Mouse (Mus musculus) layer of hippocampus, postnatal 14 days (tissue): Measurements from ENCODE around the gene Sapcd1. TPM values are rescaled to one million over a fixed set of nuclear protein-coding genes. Genes with fewer than 3 reads are reported as not detected.

Experiments used
- DNase-seq, 2 experiments: peaks; one replicate each; pipeline ENCODE4 v3.0.0; 2021 to 2022; ENCODE audit warnings: low spot score in 2 of 2, mixed read lengths in 1 of 2
- total RNA-seq, 2 experiments: library from RNA; stranded (reverse); gene quantifications; 2 replicates each; pipeline ENCODE4 v1.2.3; 2021

Sapcd1 gene
- total RNA-seq, 2 experiments from 2014 or later: 1.8 to 2.6 TPM

DNA sequence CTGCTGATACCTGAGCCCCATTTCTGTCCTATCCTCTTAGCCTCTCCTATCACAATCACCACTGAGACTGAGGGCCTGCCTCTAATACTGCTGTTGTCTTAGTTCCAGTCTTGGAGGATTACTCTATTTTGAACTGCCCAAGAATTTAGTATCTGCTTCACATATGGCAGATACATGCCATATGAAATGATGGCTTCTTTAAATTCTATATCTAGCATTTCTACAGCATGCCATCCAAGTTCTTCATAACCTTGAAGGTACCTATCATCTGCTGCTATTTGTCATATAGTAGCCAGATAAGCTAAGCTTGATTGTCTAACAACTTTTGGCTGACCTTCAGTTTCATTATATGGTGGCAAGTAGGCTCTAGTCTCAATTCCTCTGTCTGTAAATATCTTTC, 33.1 kb downstream of the Sapcd1 start:
- no peak for DNase-seq

DNA sequence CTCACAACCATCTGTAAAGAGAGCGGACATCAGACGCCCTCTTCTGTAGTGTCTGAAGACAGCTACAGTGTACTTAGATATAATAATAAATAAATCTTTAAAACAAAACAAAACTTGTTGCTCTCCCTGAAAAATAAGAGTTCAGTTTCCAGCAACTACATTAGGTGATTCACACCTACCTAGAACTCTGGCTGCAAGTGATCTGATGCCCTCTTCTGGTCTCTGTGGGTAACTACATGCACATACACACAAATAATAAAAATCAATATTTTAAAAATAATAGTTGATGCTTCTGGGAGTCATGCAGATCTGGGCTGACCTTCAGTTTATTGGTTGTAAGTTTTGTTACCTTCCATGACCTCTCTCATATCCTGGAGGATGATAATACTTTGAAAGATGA, 43.6 kb downstream of the Sapcd1 start:
- DNase-seq: no peak

DNA sequence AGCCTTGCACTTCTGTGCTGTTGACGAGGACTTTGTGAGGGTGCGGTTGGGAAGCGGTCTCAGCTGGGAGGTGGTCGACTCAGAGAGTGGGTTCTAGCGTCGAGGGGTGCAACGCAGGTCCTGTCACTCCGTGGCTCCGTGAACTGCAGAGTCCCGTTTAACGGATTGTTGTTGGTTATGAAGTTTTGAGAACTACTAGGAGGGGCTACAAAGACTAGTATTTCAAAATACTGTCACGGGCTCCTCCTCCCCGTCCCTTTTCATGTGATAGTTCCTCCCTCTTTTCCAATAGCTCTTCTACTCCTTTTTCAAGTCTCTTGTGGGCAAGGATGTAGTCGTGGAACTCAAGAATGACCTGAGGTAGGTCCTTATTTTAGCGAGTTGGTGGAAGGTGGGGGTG, 45.5 kb downstream of the Sapcd1 start:
- DNase-seq: no peak

DNA sequence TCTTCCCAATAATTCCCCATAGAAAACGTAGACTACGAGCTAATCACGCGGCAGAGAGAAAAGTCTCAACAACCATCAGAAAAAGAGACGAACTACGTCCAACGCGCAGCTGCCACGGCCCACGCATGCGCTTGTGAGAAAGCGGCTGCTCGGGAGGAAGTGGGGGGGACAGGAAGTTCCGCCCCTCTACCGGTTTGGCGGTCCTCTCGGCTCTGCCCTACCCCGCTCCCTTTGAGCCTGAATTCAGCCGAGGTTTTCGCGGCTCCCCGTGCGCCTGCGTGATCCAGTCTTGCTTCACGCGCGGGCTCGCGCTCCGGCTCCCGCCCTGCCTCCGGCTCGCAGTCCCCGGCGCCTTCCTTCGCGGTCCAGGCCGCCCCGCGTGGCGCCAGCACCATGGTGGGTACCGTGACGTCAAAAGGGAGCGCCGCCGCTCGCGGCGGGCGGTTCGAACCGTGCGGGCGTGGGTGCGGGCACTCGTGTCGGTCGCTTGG, 46.1 kb downstream of the Sapcd1 start, which contains the start of gene Lsm2:
Gene Lsm2 (plus strand): TSS at position 173 of the 491 bp plus-strand sequence.
- peak; percentile 92 to 94 for DNase-seq

DNA sequence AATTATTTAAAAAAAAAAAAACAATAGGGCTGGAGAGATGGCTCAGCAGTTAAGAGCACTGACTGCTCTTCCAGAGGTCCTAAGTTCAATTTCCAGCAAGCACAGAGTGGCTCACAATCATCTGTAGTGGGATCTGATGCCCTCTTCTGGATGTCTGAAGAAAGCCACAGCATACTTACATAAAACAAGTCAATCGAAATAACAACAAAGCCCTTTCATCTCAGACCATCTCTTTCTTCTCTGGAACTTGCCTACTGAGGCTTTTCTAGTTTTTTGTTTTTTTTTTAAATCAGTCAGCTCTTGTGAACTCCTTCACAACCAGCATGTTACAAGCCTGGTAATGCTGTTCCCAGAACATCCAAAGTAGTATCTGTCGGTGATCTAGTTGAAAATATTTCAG, 47.2 kb downstream of the Sapcd1 start:
- no peak for DNase-seq

DNA sequence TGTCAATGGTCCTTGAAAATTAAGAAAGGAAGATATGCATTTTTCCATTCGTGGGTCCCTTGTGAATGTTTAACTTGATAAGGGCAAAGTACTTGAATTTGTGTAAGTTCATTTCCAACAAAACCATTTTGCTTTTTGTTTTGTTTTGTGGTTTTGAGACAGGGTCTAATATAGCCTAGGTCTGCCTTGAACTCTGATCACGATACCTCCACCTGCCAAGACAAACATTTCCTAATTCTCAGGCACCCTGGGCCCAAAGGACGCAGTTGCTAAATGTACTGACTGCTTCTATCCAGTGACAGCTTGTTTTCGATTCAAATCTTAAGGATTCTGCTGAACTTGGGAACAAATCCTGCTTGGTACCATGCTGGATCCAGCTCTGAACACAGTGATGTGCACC, 48.2 kb downstream of the Sapcd1 start:
- no peak for DNase-seq

DNA sequence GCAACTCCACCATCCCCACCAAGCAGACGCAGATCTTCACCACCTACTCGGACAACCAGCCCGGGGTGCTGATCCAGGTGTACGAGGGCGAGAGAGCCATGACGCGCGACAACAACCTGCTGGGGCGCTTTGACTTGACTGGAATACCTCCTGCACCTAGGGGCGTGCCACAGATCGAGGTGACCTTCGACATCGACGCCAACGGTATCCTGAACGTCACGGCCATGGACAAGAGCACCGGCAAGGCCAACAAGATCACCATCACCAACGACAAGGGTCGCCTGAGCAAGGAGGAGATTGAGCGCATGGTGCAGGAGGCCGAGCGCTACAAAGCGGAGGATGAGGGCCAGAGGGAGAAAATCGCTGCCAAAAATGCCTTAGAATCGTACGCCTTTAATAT, 49.6 kb downstream of the Sapcd1 start:
- no peak for DNase-seq

DNA sequence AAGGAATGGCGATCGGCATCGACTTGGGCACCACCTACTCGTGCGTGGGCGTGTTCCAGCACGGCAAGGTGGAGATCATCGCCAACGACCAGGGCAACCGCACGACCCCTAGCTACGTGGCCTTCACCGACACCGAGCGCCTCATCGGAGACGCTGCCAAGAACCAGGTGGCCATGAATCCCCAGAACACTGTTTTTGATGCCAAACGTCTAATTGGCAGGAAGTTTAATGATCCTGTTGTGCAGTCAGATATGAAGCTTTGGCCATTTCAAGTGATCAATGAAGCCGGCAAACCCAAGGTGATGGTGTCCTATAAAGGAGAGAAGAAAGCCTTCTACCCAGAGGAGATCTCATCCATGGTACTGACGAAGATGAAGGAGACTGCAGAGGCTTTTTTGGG, 50.8 kb downstream of the Sapcd1 start:
- no peak for DNase-seq

Other genes with a start within 250 kb of the Sapcd1 start
- not detected for gene Cyp21a1, start 223.5 kb downstream of the Sapcd1 start, total RNA-seq
- gene Stk19, start 191.1 kb downstream of the Sapcd1 start, total RNA-seq: 10 to 100 TPM; 59.6 to 62.9 TPM
- 10 to 100 TPM; 35.9 to 39.3 TPM for gene Dxo, start 191.0 kb downstream of the Sapcd1 start, total RNA-seq
- 10 to 100 TPM; 70.8 to 76.4 TPM for gene Skiv2l, start 177.8 kb downstream of the Sapcd1 start, total RNA-seq
- 10 to 100 TPM; 29.6 to 30.9 TPM for gene Nelfe, start 177.6 kb downstream of the Sapcd1 start, total RNA-seq
- gene Cfb, start 165.5 kb downstream of the Sapcd1 start, total RNA-seq: under 1 TPM in 1 of 2 experiments, not detected in 1; 0.23 TPM
- gene Zbtb12, start 148.5 kb downstream of the Sapcd1 start, total RNA-seq: 1 to 10 TPM; 6.4 to 8.1 TPM
- gene Gm20547, start 146.0 kb downstream of the Sapcd1 start, total RNA-seq: not detected
- gene C2, start 129.8 kb downstream of the Sapcd1 start, total RNA-seq: 1 to 10 TPM; 2.0 to 3.7 TPM
- gene Ehmt2, start 129.5 kb downstream of the Sapcd1 start, total RNA-seq: 100 to 1,000 TPM; 168 to 173 TPM
- gene Slc44a4, start 113.5 kb downstream of the Sapcd1 start, total RNA-seq: under 1 TPM; 0.18 to 0.38 TPM
- gene Neu1, start 96.8 kb downstream of the Sapcd1 start, total RNA-seq: 10 to 100 TPM; 31.9 to 32.9 TPM
- gene Hspa1b, start 68.8 kb downstream of the Sapcd1 start, total RNA-seq: 10 to 100 TPM; 12.5 TPM
- gene Gm20481, start 58.1 kb downstream of the Sapcd1 start, total RNA-seq: not detected
- 10 to 100 TPM; 12.4 to 13.1 TPM for gene Hspa1a, start 55.9 kb downstream of the Sapcd1 start, total RNA-seq
- gene Hspa1l, start 55.3 kb downstream of the Sapcd1 start, total RNA-seq: under 1 TPM; 0.38 to 0.44 TPM
- gene Lsm2, start 46.2 kb downstream of the Sapcd1 start, total RNA-seq: 10 to 100 TPM; 19.4 to 25.0 TPM
- gene Vars, start 27.0 kb downstream of the Sapcd1 start, total RNA-seq: 10 to 100 TPM; 52.9 to 55.9 TPM
- under 1 TPM; 0.14 to 0.21 TPM for gene Vwa7, start 11.4 kb downstream of the Sapcd1 start, total RNA-seq
- 1 to 10 TPM in 1 of 2 experiments, under 1 TPM in 1; 0.79 to 1.9 TPM for gene Msh5, start 18.7 kb upstream of the Sapcd1 start, total RNA-seq
- gene Clic1, start 21.9 kb upstream of the Sapcd1 start, total RNA-seq: 10 to 100 TPM; 11.7 to 14.8 TPM
- gene Ddah2, start 31.0 kb upstream of the Sapcd1 start, total RNA-seq: 10 to 100 TPM; 26.4 to 33.1 TPM
- not detected for gene Ly6g6c, start 37.4 kb upstream of the Sapcd1 start, total RNA-seq
- gene Mpig6b, start 38.2 kb upstream of the Sapcd1 start, total RNA-seq: not detected
- 1 to 10 TPM; 1.6 to 1.8 TPM for gene Ly6g6e, start 48.9 kb upstream of the Sapcd1 start, total RNA-seq
- 1 to 10 TPM; 1.2 to 2.6 TPM for gene Ly6g6d, start 50.0 kb upstream of the Sapcd1 start, total RNA-seq
- not detected for gene Ly6g6f, start 57.6 kb upstream of the Sapcd1 start, total RNA-seq
- 10 to 100 TPM; 88.8 to 93.0 TPM for gene Abhd16a, start 61.2 kb upstream of the Sapcd1 start, total RNA-seq
- not detected for gene Ly6g5c, start 80.3 kb upstream of the Sapcd1 start, total RNA-seq
- gene Ly6g5b, start 87.4 kb upstream of the Sapcd1 start, total RNA-seq: under 1 TPM; 0.67 to 0.74 TPM
- 10 to 100 TPM; 10.2 to 13.2 TPM for gene Gpank1, start 93.4 kb upstream of the Sapcd1 start, total RNA-seq
- gene Csnk2b, start 94.0 kb upstream of the Sapcd1 start, total RNA-seq: 100 to 1,000 TPM; 174 to 179 TPM
- gene D17H6S53E, start 98.4 kb upstream of the Sapcd1 start, total RNA-seq: 10 to 100 TPM; 20.8 to 26.1 TPM
- not detected for gene Apom, start 104.0 kb upstream of the Sapcd1 start, total RNA-seq
- 100 to 1,000 TPM; 289 TPM for gene Bag6, start 107.2 kb upstream of the Sapcd1 start, total RNA-seq
- gene Prrc2a, start 136.9 kb upstream of the Sapcd1 start, total RNA-seq: 100 to 1,000 TPM; 305 to 314 TPM
- gene Aif1, start 148.1 kb upstream of the Sapcd1 start, total RNA-seq: 10 to 100 TPM in 1 of 2 experiments, 1 to 10 TPM in 1; 9.9 to 10.4 TPM
- gene Lst1, start 160.4 kb upstream of the Sapcd1 start, total RNA-seq: 10 to 100 TPM in 1 of 2 experiments, 1 to 10 TPM in 1; 8.2 to 12.1 TPM
- gene Ltb, start 166.4 kb upstream of the Sapcd1 start, total RNA-seq: 1 to 10 TPM in 1 of 2 experiments, under 1 TPM in 1; 0.55 to 1.0 TPM
- gene Tnf, start 174.0 kb upstream of the Sapcd1 start, total RNA-seq: under 1 TPM in 1 of 2 experiments, not detected in 1; 0.31 TPM
- 1 to 10 TPM in 1 of 2 experiments, under 1 TPM in 1; 0.62 to 1.1 TPM for gene Lta, start 177.3 kb upstream of the Sapcd1 start, total RNA-seq
- not detected for gene Gm16181, start 192.8 kb upstream of the Sapcd1 start, total RNA-seq
- 100 to 1,000 TPM; 485 to 488 TPM for gene Atp6v1g2, start 205.6 kb upstream of the Sapcd1 start, total RNA-seq
- 10 to 100 TPM; 13.2 to 14.5 TPM for gene Nfkbil1, start 207.8 kb upstream of the Sapcd1 start, total RNA-seq
- gene Ddx39b, start 213.7 kb upstream of the Sapcd1 start, total RNA-seq: 100 to 1,000 TPM; 234 to 244 TPM
- gene H2-D1, start 234.7 kb upstream of the Sapcd1 start, total RNA-seq: 10 to 100 TPM; 14.5 to 14.8 TPM